Mouse (Mus musculus): ENCODE measurements around the gene Itpr1. TPM values are rescaled to one million over a fixed set of nuclear protein-coding genes. Genes with fewer than 3 reads are reported as not detected.

The Itpr1 gene
- polyA plus RNA-seq, 1 experiment from 2014 or later, result 11.9 TPM

- Histone ChIP-seq H3K4me2 (replicated peaks) (no peak overlapping the region), H3K27ac (no peak overlapping the region; the same call in 1 of the 2 replicates), H3K27me3 (no peaks in the 10 kb centered on the region; the same call in 1 of the 2 replicates), H3K9me3 (no peaks in the 10 kb centered on the region), H3K36me3 (no peaks in the 10 kb centered on the region), H3K4me3 (no peak overlapping the region), H3K9ac (no peak overlapping the region), H3K4me1 (peaks cover 51% of the 10 kb centered on the region)
- 37% methylated on average over 6 of the region's 6 CpGs for WGBS
- ATAC-seq (ENCODE audit: insufficient number of reproducible peaks, insufficient read depth, low FRiP score, low TSS enrichment), result no peak
Observed at GRCm38 (mm10) chr6:108233070-108233469, 20.2 kb downstream of the Itpr1 start.

GRCm38 (mm10) chr6:108234536-108234935 lies 21.6 kb downstream of the Itpr1 start:
- no peak overlapping the region for H3K4me2 ChIP-seq (replicated peaks)
- peaks cover 58% of the 10 kb centered on the region for H3K4me1 ChIP-seq
- ATAC-seq (ENCODE audit: insufficient number of reproducible peaks, insufficient read depth, low FRiP score, low TSS enrichment), result no peak
- H3K9me3 ChIP-seq, result no peaks in the 10 kb centered on the region
- WGBS, result 64% methylated on average over 6 of the region's 6 CpGs
- H3K27me3 ChIP-seq, result no peaks in the 10 kb centered on the region; the same call in 1 of the 2 replicates
- H3K9ac ChIP-seq, result no peak overlapping the region
- no peaks in the 10 kb centered on the region for H3K36me3 ChIP-seq
- no peak overlapping the region for H3K27ac ChIP-seq
- H3K4me3 ChIP-seq, result no peak overlapping the region

GRCm38 (mm10) chr6:108235680-108236123 lies 22.8 kb downstream of the Itpr1 start:
- Histone ChIP-seq H3K9ac (no peak overlapping the region), H3K27me3 (no peaks in the 10 kb centered on the region; the same call in 1 of the 2 replicates), H3K4me1 (peaks cover 62% of the 10 kb centered on the region), H3K36me3 (no peaks in the 10 kb centered on the region), H3K4me3 (no peak overlapping the region), H3K27ac (peak overlapping the region; percentile 41; the same call in 1 of the 2 replicates), H3K4me2 (replicated peaks) (peak overlapping the region; percentile 10; the same call in 1 of the 2 replicates), H3K9me3 (no peaks in the 10 kb centered on the region)
- WGBS, result 28% methylated on average over 13 of the region's 13 CpGs
- ATAC-seq (ENCODE audit: insufficient number of reproducible peaks, insufficient read depth, low FRiP score, low TSS enrichment), result no peak

- Histone ChIP-seq H3K4me3 (no peak overlapping the region), H3K4me1 (peaks cover 69% of the 10 kb centered on the region), H3K36me3 (no peaks in the 10 kb centered on the region), H3K27me3 (no peaks in the 10 kb centered on the region; the same call in 1 of the 2 replicates), H3K4me2 (replicated peaks) (no peak overlapping the region), H3K27ac (0 out of 2 replicates have a peak overlapping the region, but pooled peaks have one; percentile 23), H3K9ac (no peak overlapping the region), H3K9me3 (no peaks in the 10 kb centered on the region)
- no peak for ATAC-seq (ENCODE audit: insufficient number of reproducible peaks, insufficient read depth, low FRiP score, low TSS enrichment)
- 49% methylated on average over 9 of the region's 9 CpGs for WGBS
Observed at GRCm38 (mm10) chr6:108236411-108236921, 23.6 kb downstream of the Itpr1 start.

GRCm38 (mm10) chr6:108236996-108237395 lies 24.1 kb downstream of the Itpr1 start:
- no peak overlapping the region for H3K9ac ChIP-seq
- H3K27ac ChIP-seq, result 0 out of 2 replicates have a peak overlapping the region, but pooled peaks have one; percentile 23
- H3K4me3 ChIP-seq, result no peak overlapping the region
- peaks cover 70% of the 10 kb centered on the region for H3K4me1 ChIP-seq
- H3K36me3 ChIP-seq, result no peaks in the 10 kb centered on the region
- H3K9me3 ChIP-seq, result no peaks in the 10 kb centered on the region
- WGBS, result 71% methylated on average over 8 of the region's 8 CpGs
- H3K27me3 ChIP-seq, result no peaks in the 10 kb centered on the region
- no peak overlapping the region for H3K4me2 ChIP-seq (replicated peaks)
- ATAC-seq (ENCODE audit: insufficient number of reproducible peaks, insufficient read depth, low FRiP score, low TSS enrichment), result no peak

- Histone ChIP-seq H3K27ac (peak overlapping the region; percentile 56; the same call in 1 of the 2 replicates), H3K9ac (no peak overlapping the region), H3K4me3 (no peak overlapping the region), H3K9me3 (no peaks in the 10 kb centered on the region), H3K4me1 (peaks cover 68% of the 10 kb centered on the region), H3K36me3 (no peaks in the 10 kb centered on the region), H3K4me2 (replicated peaks) (no peak overlapping the region), H3K27me3 (no peaks in the 10 kb centered on the region)
- 23% methylated on average over 8 of the region's 8 CpGs for WGBS
- ATAC-seq (ENCODE audit: insufficient number of reproducible peaks, insufficient read depth, low FRiP score, low TSS enrichment), result no peak
Observed at GRCm38 (mm10) chr6:108237585-108237984, 24.7 kb downstream of the Itpr1 start.

- 44% methylated on average over 4 of the region's 4 CpGs for WGBS
Observed at GRCm38 (mm10) chr6:108238011-108238410, 25.1 kb downstream of the Itpr1 start.

GRCm38 (mm10) chr6:108239056-108239455 lies 26.2 kb downstream of the Itpr1 start:
- Histone ChIP-seq H3K4me2 (replicated peaks) (no peak overlapping the region), H3K4me1 (peaks cover 58% of the 10 kb centered on the region), H3K4me3 (no peak overlapping the region), H3K27ac (no peak overlapping the region), H3K36me3 (no peaks in the 10 kb centered on the region), H3K9me3 (no peaks in the 10 kb centered on the region), H3K27me3 (no peaks in the 10 kb centered on the region), H3K9ac (no peak overlapping the region)
- no peak for ATAC-seq (ENCODE audit: insufficient number of reproducible peaks, insufficient read depth, low FRiP score, low TSS enrichment)
- 17% methylated on average over 4 of the region's 4 CpGs for WGBS

More at GRCm38 (mm10) chr6:108238011-108238410, 25.1 kb downstream of the Itpr1 start:
- Histone ChIP-seq H3K36me3 (no peaks in the 10 kb centered on the region), H3K9ac (no peak overlapping the region), H3K4me1 (peaks cover 64% of the 10 kb centered on the region), H3K9me3 (no peaks in the 10 kb centered on the region), H3K27ac (peak overlapping the region; percentile 56; the same call in 1 of the 2 replicates), H3K27me3 (no peaks in the 10 kb centered on the region), H3K4me3 (no peak overlapping the region), H3K4me2 (replicated peaks) (no peak overlapping the region)
- ATAC-seq (ENCODE audit: insufficient number of reproducible peaks, insufficient read depth, low FRiP score, low TSS enrichment), result no peak

- no peak overlapping the region for H3K4me2 ChIP-seq (replicated peaks)
- no peak for ATAC-seq (ENCODE audit: insufficient number of reproducible peaks, insufficient read depth, low FRiP score, low TSS enrichment)
- no peak overlapping the region for H3K4me3 ChIP-seq
- no peaks in the 10 kb centered on the region for H3K9me3 ChIP-seq
- no peak overlapping the region for H3K27ac ChIP-seq
- H3K4me1 ChIP-seq, result peaks cover 52% of the 10 kb centered on the region
- 66% methylated on average over 1 of the region's 1 CpGs for WGBS
- no peak overlapping the region for H3K9ac ChIP-seq
- no peaks in the 10 kb centered on the region for H3K27me3 ChIP-seq
- no peaks in the 10 kb centered on the region for H3K36me3 ChIP-seq
Observed at GRCm38 (mm10) chr6:108240004-108240403, 27.1 kb downstream of the Itpr1 start.

GRCm38 (mm10) chr6:108240754-108241153 lies 27.9 kb downstream of the Itpr1 start:
- Histone ChIP-seq H3K27me3 (no peaks in the 10 kb centered on the region), H3K4me1 (peaks cover 48% of the 10 kb centered on the region), H3K9ac (no peak overlapping the region), H3K4me2 (replicated peaks) (no peak overlapping the region), H3K27ac (0 out of 2 replicates have a peak overlapping the region, but pooled peaks have one; percentile 19), H3K36me3 (no peaks in the 10 kb centered on the region), H3K9me3 (no peaks in the 10 kb centered on the region), H3K4me3 (no peak overlapping the region)
- 26% methylated on average over 5 of the region's 5 CpGs for whole genome bisulfite sequencing
- ATAC-seq (ENCODE audit: insufficient number of reproducible peaks, insufficient read depth, low FRiP score, low TSS enrichment), result 0 out of 2 replicates have a peak, but pooled peaks have one; percentile 61

- H3K4me1 ChIP-seq, result peaks cover 46% of the 10 kb centered on the region
- no peak for ATAC-seq (ENCODE audit: insufficient number of reproducible peaks, insufficient read depth, low FRiP score, low TSS enrichment)
- H3K4me3 ChIP-seq, result no peak overlapping the region
- H3K9ac ChIP-seq, result no peak overlapping the region
- H3K36me3 ChIP-seq, result no peaks in the 10 kb centered on the region
- no peak overlapping the region for H3K4me2 ChIP-seq (replicated peaks)
- no peaks in the 10 kb centered on the region for H3K27me3 ChIP-seq
- no peak overlapping the region for H3K27ac ChIP-seq
- WGBS, result 86% methylated on average over 8 of the region's 8 CpGs
- H3K9me3 ChIP-seq, result no peaks in the 10 kb centered on the region
Observed at GRCm38 (mm10) chr6:108244571-108244970, 31.7 kb downstream of the Itpr1 start.

- no peak for ATAC-seq (ENCODE audit: insufficient number of reproducible peaks, insufficient read depth, low FRiP score, low TSS enrichment)
- WGBS, result 63% methylated on average over 3 of the region's 3 CpGs
- Histone ChIP-seq H3K4me1 (peaks cover 40% of the 10 kb centered on the region), H3K9me3 (no peaks in the 10 kb centered on the region), H3K4me2 (replicated peaks) (no peak overlapping the region), H3K27me3 (no peaks in the 10 kb centered on the region), H3K27ac (0 out of 2 replicates have a peak overlapping the region, but pooled peaks have one; percentile 19), H3K36me3 (no peaks in the 10 kb centered on the region), H3K9ac (no peak overlapping the region), H3K4me3 (no peak overlapping the region)
Observed at GRCm38 (mm10) chr6:108246369-108247085, 33.6 kb downstream of the Itpr1 start.
